Mouse (Mus musculus) ovary, postnatal 14 days (tissue): ENCODE results near the gene Plxnd1.

Source experiments
- DNase-seq: peaks from one replicate; pipeline ENCODE4 v3.0.0; 2022; ENCODE audit warnings: low spot score

Gene Plxnd1

DNA sequence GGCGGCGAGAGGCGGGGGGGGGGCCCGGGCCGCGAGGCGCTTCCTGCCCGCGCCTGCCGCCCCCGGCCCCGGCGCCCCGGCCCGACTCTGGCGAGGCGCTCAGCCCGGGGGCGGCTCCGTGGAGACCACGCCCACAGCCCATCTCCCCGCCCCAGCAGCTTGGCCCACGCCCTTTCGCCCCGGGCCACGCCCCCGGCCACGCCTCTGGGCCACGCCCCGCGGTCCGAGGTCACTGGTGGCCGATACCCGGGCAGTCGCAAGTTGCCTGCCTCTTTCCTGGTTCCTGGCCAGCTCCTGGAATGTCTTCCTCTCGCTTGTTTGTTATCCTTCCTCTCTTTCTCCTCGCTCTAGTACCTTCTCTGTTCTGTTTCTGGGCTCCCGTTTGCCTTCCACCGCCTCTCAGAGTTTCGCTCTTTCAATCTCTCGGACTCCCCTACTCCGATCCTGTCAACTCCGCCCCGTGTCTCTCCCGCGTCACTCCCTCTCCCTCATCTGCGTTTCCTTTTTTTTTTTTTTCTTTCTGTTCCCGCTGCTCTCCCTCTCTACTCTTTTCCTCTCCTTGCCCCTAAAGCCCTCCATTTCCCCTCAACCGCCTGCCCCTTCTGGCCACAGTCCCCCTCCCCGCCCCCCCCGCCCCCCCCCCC lies at the start of gene Plxnd1:
Plxnd1 (minus strand) TSS at position 129 of the 644 bp plus-strand sequence.
- DNase-seq = peak; percentile 96

DNA sequence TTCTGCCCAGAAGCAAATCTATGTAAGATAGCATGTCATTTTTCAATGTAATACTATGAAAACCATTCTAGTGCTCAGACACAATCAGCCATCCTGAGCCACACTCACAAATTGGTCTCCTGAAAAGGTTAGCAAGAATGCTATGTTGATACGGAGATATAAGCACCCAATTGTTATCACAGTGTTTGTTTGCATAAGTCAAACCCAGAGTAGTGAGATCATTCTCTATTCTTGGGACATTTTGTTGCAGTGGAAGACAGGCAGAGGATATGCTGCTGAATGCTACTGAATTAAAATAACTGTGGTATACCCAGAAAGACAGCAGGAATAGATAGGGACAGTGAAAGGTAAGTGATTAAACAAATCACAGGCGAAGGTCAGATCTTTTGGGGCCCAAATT lies 49.2 kb upstream of the Plxnd1 start:
- no peak for DNase-seq

DNA sequence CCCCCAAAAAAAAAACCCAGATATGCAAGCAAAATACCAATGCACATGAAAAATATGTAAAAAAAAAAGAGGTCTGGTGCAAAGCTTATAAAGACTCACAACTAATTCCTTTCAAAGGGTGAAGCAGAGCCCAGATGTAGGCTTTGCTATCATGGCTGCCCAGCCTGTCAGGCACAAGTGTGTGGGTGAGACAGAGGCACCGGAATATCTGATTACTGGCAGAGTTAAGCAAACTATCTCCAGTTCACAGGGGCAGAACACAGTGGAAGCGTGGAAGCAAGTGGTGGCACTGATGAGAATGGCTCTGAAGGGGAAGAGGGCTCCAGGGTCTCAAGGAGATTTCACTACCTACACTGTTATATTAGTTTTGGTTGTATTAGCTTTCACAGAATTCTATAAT lies 43.4 kb upstream of the Plxnd1 start:
- DNase-seq = no peak

DNA sequence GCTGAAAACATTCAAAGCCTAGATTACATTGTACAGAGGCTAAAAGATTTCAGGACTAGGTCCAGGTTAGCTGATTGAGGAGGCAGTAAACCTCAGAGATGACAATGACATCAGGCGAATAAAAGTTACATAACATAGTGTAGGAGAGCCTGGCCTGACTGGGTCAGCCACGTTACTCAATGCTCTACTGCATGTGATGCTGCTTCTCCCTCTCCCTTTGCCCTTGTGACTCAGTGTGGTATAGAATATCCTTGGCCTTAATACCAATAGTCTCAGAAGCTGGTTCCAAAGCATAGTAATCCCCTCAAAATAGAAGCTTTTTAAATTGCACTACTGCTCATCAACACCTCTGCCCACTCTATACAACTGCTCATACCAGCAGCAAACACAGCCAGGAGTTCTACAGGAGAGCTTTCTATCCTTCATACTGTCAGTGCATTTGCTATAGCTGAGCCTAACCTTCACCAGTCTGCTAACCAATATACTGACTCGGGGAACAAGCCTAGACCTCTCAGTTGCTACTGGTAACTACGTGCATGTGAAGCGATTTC lies 42.6 kb upstream of the Plxnd1 start:
- DNase-seq = no peak

DNA sequence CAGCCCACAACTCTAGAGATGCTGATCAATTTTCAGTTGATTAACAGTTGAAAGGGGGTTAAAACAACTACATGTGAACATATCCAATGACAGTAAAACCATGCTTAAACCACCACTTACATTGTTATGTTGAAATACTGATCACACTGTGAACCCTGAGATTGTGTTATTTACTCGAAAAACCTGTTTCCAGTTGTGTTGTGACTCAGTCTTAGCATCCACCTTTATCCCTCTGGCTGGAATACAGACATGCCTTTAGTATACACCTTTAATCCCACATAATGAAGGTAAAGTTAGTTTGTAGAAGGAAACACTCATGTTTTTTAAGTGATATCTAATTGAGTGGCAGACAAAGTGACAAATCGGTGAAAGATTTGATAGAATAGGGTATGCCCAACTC lies 41.8 kb upstream of the Plxnd1 start:
- DNase-seq = no peak

DNA sequence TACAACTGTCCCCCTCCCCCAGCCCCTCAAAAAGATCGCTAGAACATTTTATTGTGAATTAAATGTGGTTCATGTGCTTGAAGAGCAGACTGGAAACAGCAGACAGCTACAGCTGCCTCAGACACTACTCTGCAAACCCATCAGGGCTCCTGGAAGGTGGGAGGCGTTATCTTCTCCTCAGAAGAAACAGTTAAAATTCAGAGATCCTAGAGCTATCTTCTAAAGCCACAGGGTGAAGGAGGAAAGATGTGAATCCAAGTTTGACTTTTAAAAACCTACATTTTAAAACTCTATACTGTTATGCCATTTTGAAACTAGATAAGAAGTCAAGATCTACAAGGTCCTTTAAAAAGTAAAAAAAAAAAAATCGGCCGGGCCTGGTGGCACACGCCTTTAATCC lies 36.2 kb upstream of the Plxnd1 start:
- DNase-seq = no peak

DNA sequence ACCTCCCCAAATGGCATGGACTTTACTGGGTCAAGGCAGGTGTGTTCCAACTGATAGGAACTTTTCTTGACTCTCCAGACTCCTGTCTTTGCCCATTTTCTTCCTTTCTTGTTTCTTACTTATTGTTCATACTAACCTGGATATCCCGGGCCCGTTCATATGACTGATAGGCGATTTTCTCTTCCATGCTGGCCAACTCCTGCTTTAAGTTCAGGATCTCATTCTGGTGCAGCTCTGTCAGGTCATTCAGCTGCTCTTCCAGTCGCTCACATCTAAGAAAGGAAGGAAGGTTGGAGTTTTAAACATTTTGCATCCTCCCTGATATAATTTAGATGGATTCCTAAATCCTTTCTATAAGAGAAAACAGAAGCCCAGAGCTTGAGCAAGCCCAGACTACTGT lies 29.9 kb upstream of the Plxnd1 start:
- no peak for DNase-seq

DNA sequence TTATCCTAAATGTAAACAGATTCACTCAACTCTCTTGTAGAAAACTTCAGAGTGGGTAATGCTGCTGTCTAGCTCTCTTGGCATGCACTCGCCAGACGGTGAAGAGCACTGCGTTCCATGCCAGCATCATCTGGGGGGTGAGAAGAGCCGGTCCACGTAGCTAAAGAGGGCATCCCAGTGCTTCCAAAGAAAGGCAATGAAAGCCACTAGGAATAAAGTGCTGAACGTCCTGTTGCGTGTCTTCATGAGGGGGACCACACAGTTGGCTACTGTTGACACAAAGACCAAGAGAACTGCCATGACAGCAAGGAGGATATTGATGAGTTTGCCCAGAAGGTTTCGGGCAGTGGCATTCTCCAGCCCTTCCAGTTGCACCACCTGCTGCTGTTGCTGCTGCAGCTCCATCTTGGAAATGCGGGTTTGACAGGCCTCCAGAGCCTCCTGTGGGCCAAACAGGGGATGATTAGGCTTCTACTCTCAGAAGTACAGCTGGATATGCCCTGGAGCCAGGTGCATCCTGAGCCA lies 27.2 kb upstream of the Plxnd1 start:
- no peak for DNase-seq

DNA sequence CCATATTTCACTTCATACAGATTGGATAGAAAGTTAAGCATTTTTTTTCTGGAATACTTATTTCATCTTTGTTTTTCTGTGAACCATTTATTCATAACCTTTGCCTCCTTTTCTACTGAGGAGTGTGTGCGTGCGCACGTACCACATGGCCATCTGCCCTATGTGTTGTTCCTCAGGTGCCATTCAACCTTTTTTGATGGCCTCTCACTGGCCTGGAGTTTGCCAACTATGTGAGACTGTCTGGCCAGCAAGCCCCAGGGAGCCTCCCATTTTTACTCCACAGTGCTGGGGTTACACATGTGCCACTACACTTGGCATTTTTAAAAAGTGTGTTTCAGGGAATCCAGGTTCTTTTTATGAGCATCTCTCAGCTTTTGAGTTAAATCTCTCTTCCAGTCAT lies 21.1 kb upstream of the Plxnd1 start:
- DNase-seq = no peak

DNA sequence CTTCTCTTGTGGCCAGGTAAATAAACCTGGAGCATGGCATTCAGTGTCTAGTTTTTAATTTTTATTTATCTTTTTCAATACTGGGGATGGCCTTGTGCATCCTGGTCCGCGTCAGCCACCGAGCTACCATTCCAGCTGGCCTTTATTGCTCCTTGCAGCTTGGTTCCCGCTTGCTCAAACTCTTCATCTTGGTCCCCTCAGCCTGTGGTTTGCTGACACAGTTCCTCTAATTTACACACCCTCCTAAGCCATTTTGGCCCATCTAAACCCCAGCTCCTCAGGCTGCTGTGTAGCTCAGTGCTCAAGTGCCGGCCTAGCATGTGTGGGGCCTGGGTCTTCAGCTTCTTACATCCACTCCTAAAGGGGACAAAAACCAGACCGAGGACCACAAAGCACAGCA lies 19.3 kb upstream of the Plxnd1 start:
- DNase-seq = no peak

DNA sequence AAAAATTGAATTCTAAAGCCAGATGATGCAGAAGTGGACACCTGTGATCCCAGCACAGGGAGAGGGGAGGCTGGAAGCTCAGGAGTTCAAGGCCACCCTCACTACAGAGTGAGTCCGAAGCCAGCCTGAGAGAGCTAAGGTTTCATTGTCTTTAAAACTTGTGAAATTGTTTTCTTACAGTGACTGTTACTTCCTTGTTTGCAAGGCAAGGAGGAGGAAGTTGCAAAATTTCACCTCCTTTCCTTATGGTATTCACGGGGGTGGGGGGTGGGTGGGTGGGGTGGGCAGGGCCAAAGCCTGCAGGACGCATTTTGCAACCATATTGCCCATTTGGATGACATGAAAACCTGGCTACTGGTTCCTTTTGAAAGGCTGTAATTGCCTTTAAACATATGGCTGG lies 18.9 kb upstream of the Plxnd1 start:
- DNase-seq = no peak

DNA sequence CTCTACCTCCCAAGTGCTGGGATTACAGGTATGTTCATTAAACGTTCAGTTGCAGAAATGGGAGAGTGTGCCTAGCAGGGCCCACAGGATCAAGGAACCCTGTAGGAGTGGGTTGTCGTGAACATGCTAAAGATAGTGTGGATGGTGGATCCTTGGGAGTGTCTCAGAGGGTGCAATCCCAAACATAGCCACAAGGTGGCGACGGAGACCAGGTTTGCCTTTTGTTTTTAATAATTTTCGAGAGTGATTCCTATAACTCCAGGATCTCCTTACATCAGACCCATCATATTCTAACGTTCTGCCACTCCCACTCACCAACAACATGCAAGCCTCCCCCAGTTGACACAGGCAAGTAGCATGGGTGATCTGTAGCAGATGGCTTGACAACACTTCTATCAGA lies 15.7 kb upstream of the Plxnd1 start:
- DNase-seq = peak; percentile 87

DNA sequence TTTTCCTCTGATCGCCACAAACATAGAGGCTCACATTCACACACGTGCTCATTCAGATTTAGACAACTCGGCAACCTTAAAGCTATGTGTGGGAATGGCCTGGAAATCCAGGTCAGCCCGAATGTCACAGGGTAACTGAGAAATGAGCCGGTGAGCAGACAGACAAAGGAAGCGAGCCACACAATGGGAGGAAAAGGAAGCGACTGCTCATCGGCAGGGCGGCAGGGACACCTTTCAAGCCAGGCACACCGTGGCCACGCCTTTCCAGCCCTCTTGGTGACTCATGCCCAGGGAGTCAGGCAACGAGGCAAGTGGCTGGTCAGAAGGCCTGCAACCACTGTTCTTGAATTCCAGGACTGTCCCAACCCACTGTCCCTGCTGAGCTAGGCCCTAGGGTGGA lies 14.6 kb upstream of the Plxnd1 start:
- DNase-seq = no peak

DNA sequence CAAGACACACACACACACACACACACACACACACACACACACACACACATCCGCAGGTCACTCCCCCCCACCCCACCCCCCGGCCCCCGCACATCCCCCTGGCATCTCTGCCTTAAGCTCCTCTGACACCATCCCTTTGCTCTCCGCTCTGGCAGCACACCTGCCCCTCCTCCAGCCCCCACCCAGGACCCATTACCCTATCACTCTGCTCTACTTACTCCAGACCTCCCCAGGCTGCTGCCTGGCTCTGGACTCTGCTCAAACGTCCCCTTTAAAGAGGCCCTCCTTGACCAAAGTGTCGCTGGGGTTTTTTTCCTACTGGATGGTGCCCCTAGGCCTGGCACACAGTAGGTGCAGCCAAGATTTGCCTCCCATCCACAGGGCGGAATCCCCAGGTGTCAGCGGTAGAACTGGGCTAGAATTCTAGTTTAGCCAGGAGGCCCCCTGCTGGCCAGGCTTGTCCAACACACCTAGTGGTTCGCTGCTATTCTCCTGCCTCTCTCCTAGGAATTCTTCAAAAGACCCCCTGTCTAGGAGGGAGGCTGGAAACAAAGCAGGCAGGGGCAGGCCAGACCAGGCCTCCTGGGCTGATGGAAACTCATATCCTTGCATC lies 12.9 kb upstream of the Plxnd1 start:
- DNase-seq = peak; percentile 72

DNA sequence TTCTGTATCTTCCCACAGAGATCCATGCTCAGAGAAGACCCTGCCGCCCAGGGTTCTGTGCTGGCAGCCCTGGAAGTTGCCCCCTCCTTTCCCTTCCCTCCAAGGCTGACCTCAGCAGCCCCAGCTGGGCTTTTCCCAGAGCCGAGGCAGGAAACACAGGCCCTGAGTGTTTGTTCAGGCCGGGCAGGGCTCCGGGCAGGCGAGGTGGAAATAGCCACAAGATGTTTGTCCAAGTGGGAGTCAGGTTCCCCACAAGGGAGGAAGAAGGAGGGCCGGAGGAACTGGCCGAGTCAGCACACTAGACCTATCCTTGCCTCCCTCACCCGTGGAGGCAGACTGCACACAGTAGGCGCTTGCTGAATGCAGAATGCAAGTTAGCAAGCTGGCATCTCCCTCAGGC lies 11.9 kb upstream of the Plxnd1 start:
- no peak for DNase-seq

DNA sequence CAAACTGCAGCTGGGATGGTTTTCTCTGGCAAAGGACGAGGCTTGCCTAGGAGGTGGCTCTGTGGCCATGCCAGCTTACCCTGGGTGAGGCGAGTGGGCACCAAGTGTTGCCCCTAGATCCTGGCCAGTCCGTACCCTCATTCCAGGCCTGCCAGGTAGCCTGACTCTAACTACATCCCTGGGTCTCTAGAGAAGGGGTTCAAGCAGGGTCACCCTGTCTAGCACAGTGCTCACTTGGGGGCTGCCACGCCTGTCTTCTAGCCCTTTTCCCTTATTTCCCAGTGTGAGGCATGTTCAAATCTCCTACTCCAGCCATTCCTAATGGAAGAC lies 11.1 kb upstream of the Plxnd1 start:
- no peak for DNase-seq

DNA sequence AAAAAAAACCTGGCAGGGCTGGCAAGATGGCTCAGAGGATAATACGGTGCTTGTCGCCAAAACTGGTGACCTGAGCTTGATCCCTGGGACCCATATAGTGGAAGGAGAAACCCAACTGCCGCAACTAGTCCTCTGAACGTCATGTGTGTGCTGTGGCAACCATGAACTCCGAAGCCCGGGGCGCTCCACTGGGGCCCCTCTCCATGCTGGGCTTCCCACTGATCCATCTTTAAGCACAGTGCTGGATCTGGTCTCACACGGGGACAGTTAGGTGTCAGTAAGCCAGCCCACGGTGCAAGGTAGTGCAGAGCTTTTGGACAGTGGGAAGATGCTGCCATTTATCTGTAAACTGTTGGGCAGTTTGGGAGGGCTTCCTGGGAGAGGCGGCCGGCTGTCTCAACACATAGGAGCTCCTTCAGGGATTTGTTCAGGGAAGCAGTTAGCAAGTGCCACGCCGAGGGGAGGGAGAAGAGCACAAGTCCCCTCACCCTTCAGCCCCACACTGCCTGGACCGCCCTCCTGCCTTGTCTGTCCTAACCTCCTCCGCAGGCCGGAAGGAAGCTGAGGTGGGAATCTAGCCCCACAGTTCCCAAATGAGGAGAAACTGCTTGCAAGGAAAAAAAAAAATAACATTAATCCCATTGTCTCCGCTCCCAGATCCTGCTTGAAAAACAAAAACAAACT lies 10.6 kb upstream of the Plxnd1 start:
- DNase-seq = no peak

DNA sequence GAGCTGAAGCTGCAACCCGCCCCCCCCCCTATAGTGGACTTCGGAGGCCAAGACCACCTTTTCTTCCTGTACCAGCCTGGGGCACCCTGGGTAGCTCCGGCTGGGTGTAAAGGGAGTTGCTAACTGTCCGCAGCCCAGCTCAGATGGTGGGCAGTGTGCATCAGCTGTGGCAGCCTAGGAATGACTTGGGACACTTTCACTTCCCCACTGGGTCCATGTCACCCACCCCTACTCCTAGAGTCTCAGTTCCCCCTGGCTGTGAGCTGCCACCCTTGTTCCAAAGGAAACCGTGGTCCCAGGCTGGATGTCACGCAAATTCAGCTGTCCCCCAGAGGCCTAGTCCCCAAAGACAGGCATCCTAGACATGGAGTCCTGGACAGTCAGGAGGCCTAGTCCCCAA lies 9.9 kb upstream of the Plxnd1 start:
- no peak for DNase-seq

DNA sequence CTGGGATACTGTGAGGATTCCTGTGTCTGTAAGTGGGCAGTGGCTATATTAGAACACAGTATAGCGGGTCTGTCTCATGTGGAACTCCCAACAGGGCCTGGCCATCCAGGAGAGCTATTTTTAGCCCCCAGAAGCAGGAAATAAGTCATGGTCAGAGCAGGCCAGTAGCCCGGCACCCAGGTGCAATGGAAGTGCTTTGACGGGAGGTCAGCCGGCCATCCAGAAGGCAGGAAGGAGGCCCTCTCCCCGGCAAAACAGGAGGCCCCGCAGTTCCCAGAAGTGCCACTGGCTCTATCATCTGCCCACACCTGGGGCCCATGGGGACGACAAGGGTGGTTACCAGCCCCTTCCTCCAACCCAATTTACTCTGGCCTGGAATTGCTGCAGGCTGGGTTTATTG lies 9.3 kb upstream of the Plxnd1 start:
- no peak for DNase-seq

DNA sequence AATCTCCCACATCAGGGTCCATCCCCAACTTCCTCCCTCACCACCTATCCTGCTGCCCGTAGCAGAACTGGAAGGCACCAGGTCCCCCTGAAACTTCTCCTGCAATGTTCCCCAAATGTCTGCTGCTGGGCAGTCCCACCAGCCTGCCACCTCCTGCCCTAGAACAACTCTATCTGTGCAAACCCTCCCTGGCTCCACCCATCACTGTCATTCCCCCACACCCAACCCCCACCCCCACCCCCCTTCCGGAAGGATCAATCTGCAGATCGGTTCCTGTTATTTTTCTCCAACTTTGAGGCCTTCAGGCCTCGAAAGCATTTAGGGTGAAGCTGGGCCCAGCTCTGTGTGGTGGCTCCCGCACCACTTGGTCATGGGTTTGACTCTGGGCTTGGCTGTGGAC lies 8.7 kb upstream of the Plxnd1 start:
- no peak for DNase-seq

DNA sequence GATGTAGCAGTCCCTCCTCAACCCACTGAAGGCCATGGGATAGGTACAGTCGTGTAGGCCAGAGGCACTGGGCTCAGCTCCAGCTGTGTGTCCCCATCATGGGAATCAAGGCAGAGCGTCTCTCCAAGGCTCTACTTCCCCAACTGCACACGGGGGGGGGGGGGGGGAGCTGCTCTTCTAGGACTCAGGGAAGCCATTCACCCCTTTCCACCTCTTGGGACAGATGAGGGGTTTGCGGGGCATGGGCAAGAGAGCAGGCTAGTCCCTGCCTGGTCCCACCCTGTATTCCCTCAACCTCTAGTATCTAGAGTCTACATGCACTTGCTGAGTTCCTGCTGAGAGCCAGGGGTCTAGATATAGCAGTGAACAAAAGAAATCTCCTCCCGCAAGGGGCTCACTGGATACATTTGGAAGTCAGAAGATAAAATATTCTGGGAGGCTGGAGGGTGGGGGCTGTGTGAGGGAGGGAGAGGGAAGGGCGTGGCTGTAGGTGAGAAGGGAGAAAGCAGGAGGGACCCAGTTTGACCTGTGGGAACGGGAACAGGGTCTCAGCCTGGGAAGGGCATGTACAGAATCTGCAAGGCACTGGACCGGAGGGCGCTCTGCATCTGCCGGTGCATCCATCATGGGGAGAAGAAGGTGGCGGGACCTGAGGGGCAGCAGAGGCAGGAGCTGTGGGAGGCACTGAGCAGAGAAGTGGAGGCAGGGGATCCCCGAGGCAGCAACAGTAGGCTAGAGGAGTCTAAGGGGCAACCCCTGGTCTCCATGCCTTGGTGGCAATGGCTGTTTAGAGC lies 7.7 kb upstream of the Plxnd1 start:
- no peak for DNase-seq

DNA sequence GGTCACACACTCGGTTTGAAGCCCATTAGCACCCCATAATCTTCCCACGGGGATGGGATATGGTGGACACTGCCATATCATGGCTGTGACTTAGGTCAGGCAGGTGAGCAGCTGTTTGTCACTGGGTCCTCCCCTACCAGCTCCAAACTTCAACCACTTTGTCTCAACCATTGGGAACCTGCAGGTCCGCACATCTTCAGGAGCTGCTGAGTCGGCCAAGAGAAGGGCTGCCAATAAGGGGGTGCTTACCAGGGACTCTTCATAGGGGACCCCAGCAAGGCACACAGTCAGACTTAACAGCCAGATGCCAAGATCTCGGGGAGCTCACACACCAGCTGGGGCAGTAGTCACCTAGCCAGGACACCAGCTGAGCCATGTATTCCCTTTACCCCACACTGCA lies 6.0 kb upstream of the Plxnd1 start:
- no peak for DNase-seq

DNA sequence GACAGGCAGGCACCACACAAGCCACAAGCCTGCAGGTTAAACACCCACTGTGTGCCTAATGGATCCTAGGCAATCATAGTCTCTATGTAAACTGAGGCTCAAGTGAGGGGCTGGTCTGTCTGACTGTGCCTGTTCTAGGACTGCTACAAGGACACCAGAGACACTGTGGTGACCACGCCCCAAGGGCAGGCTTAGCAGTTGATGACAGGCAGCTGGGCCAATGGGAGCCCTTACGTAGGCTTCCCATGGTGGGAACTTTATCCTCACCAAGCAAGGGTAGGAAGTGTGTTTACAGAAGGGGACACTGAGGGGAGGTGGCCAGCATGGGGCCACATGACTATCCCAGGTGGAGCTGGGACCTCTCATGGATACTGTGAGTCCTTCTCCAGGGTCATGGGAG lies 4.4 kb upstream of the Plxnd1 start:
- DNase-seq = no peak
